Mouse (Mus musculus) erythroblast, adult 5-6 weeks (primary cell): Measurements from ENCODE around the gene Nfia. TPM values are rescaled to one million over a fixed set of nuclear protein-coding genes. Genes with fewer than 3 reads are reported as not detected.

ENCODE experiments used
- ATAC-seq: replicated peaks from 2 replicates; pipeline ENCODE4 v1.8.0; 2016; ENCODE audit warnings: moderate number of reproducible peaks, mild to moderate bottlenecking, moderate TSS enrichment, inconsistent platforms; ENCODE audit not compliant: poor library complexity, low FRiP score, severe bottlenecking
- total RNA-seq, 2 experiments: library from RNA; stranded (forward) in 1 of 2; stranded (reverse) in 1 of 2; fragments of 150-400 nt in 1 of 2; fragments of 200-764, 138-1000 nt in 1 of 2; gene quantifications; 2 replicates each; pipeline versions ENCODE4 v1.2.3 to v1.2.4; 2015 to 2017; ENCODE audit warnings: low replicate concordance in 2 of 2

Nfia gene
- total RNA-seq, 2 experiments from 2014 or later = 4.7 to 21.3 TPM

DNA sequence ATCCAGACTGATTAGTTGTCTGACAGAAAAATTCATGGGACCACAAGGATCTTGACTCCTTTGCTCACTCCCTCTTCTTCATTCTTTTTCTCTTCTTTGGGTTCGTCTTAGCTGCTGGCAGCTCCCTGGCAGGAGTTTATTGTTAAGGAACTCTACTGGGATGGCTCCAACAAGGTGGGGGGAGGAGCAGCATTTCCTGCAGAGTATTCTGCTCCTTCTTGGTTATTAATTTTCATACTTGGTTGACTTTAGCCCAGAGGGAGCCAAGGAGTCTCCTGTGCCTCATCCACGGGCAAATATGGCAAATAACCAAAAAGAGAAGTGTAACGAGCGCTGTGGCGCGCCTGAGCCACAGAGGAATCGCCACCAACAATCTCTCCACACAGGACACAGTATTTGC, 190.3 kb downstream of the Nfia start:
- no peak for ATAC-seq

DNA sequence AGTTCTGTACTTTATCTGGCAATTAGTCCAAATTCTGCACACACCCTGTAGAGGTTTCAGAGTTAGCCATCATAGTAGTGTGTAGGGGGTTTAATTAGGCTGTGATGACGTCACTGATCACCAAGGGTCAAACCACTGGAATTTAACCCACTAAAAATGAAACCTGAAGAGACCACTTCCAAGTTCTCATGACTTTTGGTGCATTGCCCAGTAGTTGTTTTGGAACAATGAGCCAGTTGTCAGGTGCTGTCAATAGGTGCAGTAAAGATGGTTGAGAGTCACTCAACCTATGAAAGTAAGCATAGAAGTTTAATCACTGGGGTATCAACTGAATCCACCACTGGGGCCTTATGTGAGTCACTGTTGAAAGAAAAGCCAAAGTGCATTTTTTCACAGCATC, 191.4 kb downstream of the Nfia start:
- ATAC-seq = no peak

DNA sequence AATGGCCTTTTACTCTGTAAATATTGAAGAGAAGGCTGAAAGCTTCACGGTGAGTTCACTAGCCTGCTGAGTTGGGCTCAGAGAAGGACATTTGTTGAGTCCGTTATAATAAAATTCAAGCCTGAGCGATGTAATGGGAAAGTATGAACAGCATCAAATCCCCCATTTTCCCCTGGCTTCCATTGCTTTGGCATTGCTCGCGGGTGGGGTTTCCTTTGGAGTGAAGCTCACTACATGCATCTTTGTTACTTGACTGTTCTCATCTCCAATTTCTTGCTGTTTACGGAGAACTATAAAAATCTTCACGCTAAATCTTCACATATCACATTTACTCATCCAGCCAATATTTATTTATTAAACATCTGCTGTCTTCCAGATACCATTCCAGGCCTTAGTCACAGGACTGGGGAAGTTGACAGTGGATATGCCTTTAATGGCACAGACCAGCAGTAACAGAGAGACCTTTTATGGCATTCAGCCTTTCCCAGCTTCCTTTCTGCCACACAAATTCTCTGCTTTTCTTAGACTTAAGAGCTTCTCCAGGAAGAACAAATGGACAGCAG, 196.3 kb downstream of the Nfia start:
- ATAC-seq = no peak

DNA sequence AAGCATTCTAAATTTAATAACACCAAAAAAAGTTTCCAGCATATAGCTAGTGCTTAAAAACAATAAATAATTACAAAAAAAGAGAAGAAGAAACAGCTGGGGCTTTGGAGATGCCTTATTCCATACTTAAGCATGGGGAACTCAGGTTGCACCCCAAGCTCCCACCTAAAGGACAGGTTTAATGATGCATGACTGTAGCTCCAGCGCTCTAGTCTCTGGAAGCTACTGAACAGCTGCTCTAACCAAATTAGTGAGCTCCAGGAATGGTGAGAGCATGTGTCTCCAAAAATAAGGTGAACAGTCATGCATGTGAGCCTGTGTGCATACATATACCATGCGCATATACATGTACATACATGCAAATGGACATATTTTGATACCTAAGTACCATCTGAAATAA, 200.5 kb downstream of the Nfia start:
- no peak for ATAC-seq

DNA sequence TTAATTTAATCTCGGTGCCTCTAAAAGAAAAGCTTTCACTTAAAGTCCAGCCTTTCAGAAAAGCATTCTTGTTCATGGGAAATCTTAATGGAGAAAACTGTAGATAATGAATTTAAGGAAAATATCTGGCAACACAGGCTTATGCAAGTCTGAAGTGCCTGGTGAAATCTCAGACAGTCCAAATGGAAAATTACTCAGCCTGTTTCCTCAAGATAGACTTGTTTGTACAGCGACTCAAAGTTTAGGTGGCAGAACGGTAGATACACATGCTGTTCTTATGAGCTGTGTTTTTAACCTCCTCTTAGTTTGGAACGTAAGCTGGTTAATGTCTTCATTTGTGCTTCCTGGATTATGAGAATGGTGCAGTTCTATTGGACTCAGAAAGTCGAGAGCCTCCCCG, 201.5 kb downstream of the Nfia start:
- no peak for ATAC-seq

DNA sequence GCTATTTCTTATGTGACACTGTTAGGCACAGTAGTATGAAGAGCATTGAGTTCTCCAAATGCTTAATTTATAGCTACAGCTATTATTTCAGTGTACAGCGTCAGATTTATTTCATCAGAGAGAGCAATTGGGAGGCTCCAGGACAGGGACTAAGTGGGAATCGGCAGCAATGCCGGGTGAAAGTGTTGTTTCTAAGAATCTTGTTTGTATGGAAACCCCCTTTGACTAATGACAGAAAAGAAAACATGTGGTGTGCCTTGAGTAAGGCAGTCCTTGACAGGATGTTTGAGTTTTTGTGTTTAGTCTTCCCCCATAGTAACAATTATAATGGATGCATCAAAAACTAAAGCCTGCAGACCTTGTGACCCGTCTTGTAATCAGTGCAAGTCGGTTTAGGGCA, 204.4 kb downstream of the Nfia start:
- ATAC-seq = no peak

DNA sequence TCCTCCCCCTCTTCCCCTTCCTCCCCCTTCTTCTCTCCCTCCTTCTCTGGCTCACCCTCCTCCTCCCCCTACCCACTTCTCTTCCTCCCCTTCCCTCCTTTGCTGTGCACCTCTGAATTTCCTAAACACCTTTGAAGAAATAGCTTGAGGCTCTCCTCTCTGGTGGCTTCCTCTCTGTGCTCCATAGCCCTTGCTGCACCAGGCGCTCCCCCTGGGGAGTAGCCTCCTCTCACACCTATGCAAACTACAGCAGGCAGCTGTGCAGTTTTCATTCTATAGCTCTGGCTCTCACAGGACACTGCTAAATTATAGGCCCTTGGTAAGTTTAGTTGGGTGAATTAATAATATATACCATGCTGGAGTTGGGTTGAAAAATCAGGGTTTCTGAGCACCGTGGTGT, 211.8 kb downstream of the Nfia start:
- ATAC-seq = no peak

GRCm38 (mm10) chr4:97986056-97986734, 213.7 kb downstream of the Nfia start:
- ATAC-seq = no peak

DNA sequence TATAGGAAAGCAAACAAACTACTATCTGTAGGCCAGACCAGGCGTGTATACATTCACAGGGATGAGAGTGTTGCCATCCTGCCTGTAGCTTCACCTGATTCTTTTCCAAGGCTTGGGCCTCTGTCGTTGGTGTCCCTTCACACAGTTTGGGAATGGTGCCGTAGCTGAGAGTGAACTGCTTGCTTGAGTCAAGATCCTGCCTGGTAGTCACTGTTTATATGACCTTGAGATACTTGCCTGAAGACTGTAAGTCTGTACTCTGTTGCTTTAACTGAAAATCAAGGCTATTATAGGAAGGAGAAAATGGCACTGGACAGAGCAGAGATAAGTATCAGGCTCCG, 214.2 kb downstream of the Nfia start:
- no peak for ATAC-seq

DNA sequence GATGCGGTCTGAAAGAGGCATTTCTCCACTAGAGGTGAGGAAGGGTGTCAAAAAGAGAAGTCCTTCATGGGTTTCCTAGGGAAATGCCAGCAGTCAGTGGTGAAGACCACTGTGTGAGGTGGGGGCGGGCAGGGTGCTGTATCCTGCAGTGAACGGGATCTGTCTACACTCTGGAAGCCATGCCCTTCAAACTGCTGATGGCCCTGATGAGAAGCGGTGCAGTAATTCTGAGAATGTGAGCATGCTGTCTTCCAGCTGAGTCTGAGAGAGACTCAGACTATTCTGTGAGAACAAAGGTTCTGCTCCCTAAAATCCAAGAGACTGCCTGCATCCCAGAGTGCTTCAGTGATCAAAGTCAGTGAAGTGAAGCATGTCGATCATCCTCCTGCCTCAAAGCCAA, 216.2 kb downstream of the Nfia start:
- no peak for ATAC-seq

GRCm38 (mm10) chr4:97990431-97990830, 217.9 kb downstream of the Nfia start:
- ATAC-seq = no peak

DNA sequence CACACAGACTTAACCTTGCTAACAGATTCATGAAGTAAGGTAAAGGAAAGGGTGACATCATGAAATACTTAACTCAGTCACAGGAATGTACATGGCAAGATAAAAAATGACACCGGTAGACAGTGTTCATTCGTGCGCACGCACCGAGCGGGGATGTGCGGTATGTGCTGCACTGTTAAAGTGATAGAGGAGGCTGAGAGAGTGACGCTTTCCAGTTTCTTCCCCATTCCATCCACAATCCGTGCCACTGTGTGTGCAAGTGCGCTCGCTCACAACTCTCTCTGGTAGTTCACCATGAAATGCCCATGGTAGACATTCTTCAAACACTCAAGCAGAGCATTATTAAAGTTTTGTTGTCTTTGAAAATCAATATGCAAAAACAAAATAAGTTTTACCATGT, 218.9 kb downstream of the Nfia start:
- no peak for ATAC-seq

- ATAC-seq = no peak
Observed at GRCm38 (mm10) chr4:97991880-97992279, 219.3 kb downstream of the Nfia start.

DNA sequence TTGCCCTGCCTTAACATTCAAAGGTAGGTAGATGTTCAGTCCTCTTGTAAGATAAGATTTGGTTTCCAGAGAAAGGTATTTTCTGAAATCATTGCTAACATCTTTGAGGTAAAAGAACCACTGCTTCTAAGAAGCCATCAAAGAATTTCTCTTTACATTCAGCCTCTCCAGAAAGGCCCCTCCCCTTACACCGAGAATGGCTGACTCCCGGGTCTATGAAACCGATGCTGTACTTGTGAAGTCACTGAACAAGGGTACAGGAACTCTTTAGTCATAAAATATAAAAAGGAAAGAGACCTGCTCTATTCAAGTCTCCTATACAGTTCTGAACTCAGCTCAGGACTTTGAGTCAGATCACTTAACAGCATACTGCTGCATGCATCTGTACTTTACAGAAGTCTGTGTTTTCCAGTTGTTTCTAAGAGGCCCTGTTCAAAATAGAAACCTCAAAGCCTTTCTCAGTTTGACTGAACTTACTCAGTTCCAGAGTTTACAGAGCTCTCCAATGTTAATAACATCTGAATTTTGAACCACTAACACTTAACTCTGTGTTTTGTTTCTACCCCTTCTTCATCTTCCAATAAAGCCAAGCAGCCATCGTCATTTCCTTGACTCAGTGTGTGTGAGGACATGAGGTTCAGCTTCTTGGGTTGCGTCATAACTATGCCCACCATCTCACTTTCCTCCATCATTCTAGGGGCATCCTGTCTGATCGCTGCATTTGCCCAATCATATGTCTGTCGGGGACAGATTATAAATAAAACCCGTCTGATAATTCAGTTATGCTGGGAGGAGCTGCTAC, 223.6 kb downstream of the Nfia start:
- no peak for ATAC-seq

DNA sequence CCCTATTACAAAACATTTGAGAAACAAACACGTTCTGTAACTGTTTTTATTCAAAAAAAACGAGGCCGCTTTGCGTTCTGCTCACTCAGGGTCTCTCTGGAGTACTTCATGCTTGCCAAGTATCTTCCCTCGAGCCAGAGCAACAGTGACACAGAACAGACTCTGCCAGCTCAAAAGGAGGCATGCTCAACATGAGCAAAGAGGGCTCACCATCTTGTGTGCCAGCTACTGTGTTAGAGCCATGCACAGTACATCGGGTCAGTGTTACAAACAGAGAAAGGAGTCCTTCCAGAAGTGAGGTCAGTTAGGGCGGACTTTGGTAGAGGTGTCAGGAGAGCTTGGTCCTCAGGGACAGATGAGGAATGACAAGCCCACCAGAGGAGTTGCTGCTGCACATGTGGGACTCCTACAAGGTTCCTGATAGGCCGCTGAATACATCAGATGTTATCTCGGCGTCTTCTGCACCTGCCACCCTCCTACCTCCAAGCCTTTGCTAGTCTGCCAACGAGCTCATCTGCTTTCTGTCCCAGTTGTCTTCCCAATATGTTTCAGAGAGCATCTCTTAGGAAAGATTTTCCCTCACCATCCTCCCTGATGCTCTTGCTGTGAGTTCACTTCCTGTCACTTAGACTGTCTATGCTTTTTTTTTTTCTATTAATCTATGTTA, 224.8 kb downstream of the Nfia start:
- ATAC-seq = no peak

GRCm38 (mm10) chr4:98002206-98002605, 229.7 kb downstream of the Nfia start:
- ATAC-seq = no peak

DNA sequence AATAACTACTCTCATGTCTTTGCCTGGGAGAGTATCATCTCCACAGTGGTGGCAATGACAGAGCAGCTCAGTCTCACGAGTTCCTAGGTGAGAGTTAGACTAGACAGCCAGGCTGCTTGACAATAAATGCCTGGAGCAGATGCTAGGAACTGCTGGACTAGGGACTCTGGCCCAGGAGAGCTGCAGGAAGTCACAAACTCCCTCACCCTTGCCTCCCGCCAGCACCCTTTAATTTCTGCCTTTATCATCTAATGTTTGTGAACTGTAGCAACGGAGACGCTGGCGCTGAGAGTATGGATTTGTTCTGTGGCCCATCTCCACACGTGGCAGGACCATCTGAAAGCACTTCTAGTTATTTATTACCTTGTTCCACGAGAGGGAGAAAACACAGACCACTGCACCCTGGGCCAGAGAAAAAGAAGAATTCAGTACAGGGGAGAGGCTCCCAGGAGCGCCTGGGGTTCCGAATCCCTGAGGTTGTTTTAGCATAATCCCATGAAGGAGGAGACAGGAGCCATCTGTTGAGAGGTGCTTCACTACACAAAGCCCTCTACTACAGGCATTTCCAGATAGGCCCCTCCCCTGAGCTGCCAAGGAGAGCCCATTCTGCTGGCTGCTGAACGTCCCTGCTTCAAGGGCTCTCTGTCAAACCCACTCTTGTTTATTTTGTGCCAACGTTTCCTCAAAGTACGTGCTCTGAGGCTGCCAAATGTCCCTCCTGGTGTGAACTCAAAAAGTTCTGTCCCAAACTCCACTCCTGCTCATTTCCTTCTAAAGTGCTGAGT, 231.0 kb downstream of the Nfia start:
- ATAC-seq = no peak

DNA sequence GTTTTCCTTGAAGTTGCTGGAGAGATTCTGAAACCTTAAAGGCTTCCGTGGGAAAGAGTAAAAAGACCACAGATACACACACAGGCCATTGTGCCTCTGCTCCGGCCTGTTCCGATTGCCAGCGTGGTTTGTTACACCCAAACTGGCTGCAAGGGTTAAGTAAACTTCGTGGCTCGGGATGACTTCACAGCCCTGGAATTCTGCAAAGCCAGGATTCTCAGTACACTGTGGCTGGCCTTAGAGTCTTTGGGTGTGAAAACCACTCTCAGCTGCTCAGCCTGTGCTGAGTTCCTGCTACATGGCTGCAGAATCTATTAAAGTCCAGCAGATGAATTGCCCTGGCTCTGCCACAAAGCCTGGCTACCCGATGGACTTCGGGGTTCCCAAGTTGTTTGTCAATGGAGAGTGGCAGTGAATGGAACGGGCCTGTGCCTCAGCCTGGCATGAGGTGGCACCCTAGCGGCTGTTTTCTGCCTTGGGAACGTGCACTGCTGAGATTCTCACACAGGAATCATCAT, 231.6 kb downstream of the Nfia start:
- ATAC-seq = no peak

DNA sequence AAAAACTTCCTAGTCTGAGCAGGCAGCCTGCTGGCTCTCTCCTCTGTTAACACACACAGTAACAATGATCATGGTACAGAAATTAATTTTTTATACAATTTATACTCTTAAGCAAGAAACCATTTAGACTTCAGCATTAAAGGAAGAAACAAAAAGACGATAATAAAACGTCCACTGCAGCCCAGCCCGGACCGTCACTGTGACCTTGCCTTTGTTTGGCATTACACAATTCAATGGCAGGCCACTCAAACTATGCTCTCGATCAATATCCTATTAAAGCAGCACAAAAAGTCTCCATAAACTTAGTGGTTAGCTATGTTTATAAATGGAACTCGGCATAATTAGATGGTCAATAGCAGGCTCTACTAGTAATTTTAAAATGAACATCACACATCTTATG, 232.5 kb downstream of the Nfia start:
- no peak for ATAC-seq

DNA sequence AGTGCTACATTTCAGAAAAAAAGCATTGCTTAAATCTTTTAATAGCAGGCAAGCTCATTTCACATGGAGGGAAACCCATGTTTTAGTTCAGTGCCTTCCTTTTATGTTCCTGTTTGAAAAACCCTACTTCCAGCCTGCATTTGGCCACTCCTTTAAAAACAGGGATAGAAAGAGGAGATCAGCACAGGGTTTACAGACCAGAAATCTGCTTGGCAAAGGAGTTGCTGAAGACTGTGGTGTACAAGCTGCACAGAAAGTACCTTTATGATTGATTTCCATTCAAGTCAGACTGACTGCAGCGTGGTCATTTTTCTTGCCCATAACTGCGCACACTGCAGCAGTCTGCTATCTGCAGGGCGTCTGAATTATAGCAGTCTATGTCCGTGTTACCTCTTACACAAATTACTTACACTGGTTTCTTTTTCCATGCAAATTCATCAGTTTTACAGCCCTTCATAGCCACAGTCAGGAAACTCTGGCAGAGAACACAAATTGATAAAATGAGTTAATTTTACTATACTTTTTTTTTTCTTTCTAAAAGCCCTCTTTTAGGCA, 236.4 kb downstream of the Nfia start:
- no peak for ATAC-seq
